Mouse (Mus musculus) retina, postnatal 7 days (tissue): ENCODE measurements at regions not wholly inside any gene's neighbourhood (a gene's known extent, or its start where the extent isn't known, plus 50 kb on each side); places are given as distances from the start of the nearest gene placed in this dataset.

Experiments used
- DNase-seq: peaks from one replicate; pipeline ENCODE4 v3.0.0-alpha.2; 2012; ENCODE audit warnings: low read depth, low spot score

GRCm38 (mm10) chr8:34571736-34572135 lies 460.2 kb upstream of the Gm10131 start:
- no peak for DNase-seq

GRCm38 (mm10) chr8:34562278-34562677 lies 450.7 kb upstream of the Gm10131 start:
- no peak for DNase-seq

GRCm38 (mm10) chr8:34549786-34550185 lies 438.2 kb upstream of the Gm10131 start:
- DNase-seq, result no peak

- DNase-seq, result no peak
Measured at GRCm38 (mm10) chr8:34546815-34547214, 435.3 kb upstream of the Gm10131 start.

GRCm38 (mm10) chr8:34542361-34543038 lies 431.0 kb upstream of the Gm10131 start:
- no peak for DNase-seq

GRCm38 (mm10) chr8:34539232-34539631 lies 427.7 kb upstream of the Gm10131 start:
- DNase-seq, result no peak

DNA sequence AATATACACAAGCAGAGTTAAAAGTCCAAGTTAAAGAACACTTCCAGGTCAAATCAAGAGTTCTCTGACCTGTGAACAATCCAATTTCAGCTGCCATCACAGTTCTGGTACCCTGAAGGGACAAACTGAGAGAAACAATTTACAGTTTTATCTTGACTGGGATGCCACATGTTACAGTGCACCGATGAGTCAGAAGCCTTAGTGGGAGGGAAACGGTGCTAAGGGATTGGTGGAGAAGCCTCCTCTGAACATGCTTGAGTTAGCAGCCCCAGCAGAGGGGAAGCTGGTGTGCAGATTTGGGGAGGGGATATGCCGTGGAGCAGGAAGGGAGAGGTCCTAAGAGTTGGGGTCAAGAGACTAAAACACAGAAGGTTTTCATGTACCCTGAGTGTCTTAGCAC lies 423.9 kb upstream of the Gm10131 start:
- no peak for DNase-seq

DNA sequence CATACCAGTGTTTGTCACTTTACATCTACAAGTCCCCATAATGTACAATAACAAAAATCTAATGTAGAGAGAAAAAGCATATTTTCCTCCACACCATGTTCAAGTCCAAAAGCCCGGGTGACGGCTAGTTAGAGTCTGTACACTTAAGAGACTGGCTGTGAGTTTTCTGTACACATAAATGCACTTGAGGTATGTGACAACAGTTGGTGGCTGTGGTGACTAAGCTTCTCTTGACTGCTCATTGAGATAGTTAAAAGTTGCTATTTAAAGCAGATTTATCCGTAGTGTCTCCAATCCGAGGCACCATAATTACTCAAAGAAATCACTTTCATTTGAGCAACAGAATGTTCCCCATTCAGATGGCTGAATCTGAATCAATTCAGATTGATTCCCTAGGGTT lies 421.9 kb upstream of the Gm10131 start:
- DNase-seq, result no peak

GRCm38 (mm10) chr8:34530896-34531679 lies 419.6 kb upstream of the Gm10131 start:
- no peak for DNase-seq

DNA sequence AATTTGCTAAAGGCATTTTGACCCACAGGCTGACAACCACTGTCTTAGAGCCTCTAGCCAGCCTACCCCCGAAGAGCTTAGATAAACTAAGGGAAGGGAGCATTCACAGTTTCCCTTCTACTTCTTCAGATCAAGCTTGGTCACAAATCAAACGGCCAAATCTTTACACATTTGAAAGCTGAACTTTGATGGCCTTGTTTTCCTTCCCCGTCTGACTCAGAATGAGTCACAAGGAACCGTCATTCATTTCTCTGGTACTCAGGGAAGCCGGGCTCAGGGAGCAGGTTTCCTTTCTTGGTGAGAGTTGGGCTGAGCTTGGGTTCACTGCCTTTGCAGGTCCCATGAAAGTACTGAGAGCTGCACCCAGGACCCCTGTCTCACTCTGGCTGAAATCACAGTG lies 418.5 kb upstream of the Gm10131 start:
- no peak for DNase-seq

DNA sequence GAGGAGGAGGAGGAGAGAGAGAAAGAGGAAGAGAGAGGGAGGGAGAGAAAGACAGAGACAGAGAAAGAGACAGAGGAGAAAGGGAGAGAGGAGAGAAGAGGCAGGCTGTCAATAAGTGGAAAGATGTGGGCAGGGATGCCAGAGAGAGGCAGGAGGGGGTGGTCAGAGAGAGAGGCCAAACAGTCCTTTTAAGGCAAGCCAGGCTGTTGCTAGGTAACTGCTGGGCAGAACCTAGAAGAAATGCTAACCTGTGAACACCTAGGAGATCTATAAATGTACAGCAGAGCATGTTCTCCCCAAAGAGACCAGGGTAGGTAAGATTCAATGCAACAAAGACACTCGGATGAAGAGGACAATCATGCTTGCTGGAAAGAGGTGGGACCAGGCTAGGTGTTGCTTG lies 417.9 kb upstream of the Gm10131 start:
- no peak for DNase-seq

DNA sequence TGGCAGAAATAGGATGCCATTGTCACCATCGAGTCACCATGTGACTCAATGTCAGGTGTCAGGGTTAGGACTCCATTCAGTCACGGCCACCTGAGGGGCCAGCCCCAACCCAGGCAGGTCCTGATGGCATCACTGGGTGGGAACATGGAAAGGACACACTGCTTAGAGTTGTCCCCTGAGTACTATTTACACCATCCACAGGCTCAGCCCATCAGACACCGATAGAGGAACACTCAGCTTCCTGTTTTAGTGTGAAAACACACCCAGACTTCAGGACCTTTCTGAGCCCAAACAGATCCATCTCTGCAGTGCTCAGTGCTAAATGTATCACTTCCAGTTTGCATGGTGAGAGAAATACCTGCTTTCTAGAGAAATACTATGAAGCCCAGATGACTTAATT lies 416.7 kb upstream of the Gm10131 start:
- no peak for DNase-seq

- DNase-seq, result no peak
Measured at GRCm38 (mm10) chr8:34525231-34525630, 413.7 kb upstream of the Gm10131 start.

DNA sequence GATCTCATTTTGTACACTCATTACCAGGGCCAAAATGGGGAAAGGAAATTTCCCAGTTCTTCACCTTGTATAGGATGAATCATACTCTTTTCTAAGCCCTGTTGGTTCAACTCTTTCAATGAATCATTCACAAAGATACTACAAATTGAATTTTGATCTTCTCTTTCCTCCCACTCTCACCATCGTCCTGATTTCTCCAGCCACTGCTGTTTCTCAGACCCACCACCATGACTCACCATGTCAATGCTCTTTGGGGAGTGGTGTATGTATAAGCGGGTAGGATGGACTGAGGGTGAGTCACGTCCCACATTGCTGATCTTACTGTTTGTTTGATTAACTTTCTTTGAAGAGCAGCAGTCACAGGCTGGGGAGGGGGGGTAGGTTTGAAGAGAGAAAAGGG lies 412.3 kb upstream of the Gm10131 start:
- no peak for DNase-seq

DNA sequence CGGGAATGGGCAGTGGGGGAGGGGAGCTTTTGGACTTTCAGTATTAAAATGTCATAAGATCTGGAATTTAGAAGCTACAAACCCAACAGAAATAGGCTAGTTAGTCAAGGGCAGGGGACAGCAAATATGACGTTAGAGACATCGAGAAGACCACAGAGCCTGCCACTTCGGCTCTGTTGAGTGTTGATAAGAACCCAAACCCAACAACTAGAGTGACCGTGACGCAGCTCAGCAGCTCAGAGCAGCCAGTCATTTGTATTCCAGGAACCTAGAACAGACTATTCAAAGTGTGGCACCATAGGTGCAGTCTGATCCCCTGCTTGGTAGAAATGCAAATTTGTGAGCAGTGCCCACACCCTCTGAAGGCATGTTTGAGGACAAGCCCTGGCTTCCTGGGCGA lies 409.8 kb upstream of the Gm10131 start:
- DNase-seq, result no peak

DNA sequence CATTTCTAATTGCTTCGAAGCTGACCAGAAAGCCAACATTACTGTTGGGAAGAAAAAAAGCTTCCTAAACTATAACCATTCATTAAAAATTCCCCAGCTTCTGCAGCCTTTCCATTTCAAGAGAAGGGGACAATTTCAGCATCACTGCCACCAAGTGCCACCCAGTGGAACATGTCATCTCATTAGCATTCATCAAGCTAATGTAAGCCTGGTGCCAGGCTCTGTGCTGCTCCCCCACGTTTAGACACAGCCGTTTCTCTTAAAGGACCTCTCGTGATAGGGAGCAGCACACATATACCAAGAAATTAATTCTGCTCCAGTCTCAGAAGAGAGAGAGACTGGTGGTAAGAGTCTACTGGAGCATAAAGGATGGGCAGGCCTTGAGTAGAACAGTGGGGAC lies 409.1 kb upstream of the Gm10131 start:
- DNase-seq, result no peak

- no peak for DNase-seq
Measured at GRCm38 (mm10) chr8:34513459-34514090, 402.0 kb upstream of the Gm10131 start.

GRCm38 (mm10) chr8:34505829-34506555 lies 394.5 kb upstream of the Gm10131 start:
- no peak for DNase-seq

GRCm38 (mm10) chr8:34505102-34505501 lies 393.6 kb upstream of the Gm10131 start:
- no peak for DNase-seq

GRCm38 (mm10) chr8:34502606-34503162 lies 391.1 kb upstream of the Gm10131 start:
- no peak for DNase-seq

DNA sequence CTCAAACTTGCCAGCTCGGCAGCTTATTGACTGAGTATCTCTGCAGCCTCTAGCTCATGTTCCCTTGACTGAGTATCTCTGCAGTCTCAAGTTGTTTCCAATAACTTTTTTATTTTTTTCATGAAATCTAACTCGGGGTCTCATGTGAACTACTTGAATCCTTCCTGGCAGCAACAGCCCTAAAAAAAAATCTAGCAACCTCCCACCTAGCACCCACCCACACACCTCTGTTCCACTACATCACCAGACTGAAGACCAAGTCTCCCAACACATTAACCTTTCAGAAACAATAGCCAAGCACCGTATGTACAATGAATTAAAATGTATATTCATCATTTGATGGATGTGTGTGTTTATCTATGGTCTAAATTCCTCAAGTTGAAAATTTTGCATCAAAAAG lies 387.7 kb upstream of the Gm10131 start:
- no peak for DNase-seq

GRCm38 (mm10) chr8:34496751-34497150 lies 385.2 kb upstream of the Gm10131 start:
- DNase-seq, result no peak
